Mouse (Mus musculus): Measurements from ENCODE around the gene Gm28048. TPM values are rescaled to one million over a fixed set of nuclear protein-coding genes. Genes with fewer than 3 reads are reported as not detected.

Gm28048 gene
- polyA plus RNA-seq, 1 experiment from 2014 or later = 15.8 TPM

DNA sequence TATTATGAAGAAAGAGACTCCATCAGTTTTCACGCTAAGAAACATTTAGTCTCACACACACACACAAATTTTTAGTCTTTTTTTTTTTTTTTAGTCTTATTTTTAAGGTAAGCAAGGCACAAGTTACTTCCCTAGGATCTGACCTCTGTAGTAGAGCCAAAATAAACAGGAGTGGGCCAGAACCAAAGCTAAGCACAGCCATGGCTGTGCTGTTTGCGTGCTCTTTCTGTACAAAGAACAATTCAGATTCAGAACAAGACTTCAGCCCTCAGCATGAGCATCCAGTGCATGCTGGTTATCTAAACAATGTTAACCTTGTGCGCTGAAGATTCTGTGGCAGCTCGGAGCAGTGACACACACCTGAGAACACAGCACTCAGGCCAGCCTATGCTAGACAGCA, 17.5 kb downstream of the Gm28048 start:
- Histone ChIP-seq H3K4me1 (replicated peaks; ENCODE audit: control insufficient read depth, insufficient read depth, low read length) (no peaks in the 10 kb centered on the region), H3K4me3 (ENCODE audit: low read depth, low read length) (no peak overlapping the region), H3K27ac (ENCODE audit: low read depth, low read length) (no peak overlapping the region), H3K9ac (ENCODE audit: low read depth, low read length) (no peak overlapping the region), H3K4me2 (replicated peaks; ENCODE audit: low read depth) (no peak overlapping the region), H3K27me3 (replicated peaks; ENCODE audit: control insufficient read depth, insufficient read depth, low read length) (no peaks in the 10 kb centered on the region), H3K36me3 (ENCODE audit: control insufficient read depth, insufficient read depth) (peaks cover 5% of the 10 kb centered on the region; the same call in 1 of the 2 replicates), H3K9me3 (ENCODE audit: control insufficient read depth) (no peaks in the 10 kb centered on the region)
- TF ChIP-seq CTCF (IDR thresholded peaks at IDR 0.05; ENCODE audit: low read depth) = no peak
- ATAC-seq = no peak
- 77% methylated on average over 4 of the region's 4 CpGs for WGBS

DNA sequence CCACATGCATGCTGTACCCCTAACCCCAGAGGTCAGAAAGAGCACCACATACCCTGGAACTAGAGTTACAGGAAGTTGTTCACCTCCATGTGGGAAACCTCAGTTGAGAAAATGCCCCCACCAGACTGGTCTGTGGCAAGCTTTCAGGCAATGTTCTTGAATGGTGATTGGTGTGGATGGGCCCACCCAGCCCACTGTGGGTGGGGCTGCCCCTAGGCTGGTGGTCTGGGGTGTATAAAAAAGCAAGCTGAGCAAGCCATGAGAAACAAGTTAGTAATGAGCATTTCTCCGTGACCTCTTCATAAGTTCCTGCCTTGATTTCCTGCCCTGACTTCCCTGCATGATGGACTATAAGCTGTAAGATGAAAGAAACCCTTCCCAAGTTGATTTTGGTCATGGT, 19.8 kb downstream of the Gm28048 start:
- H3K9ac ChIP-seq (ENCODE audit: low read depth, low read length) = no peak overlapping the region
- no peaks in the 10 kb centered on the region for H3K9me3 ChIP-seq (ENCODE audit: control insufficient read depth)
- H3K4me1 ChIP-seq (replicated peaks; ENCODE audit: control insufficient read depth, insufficient read depth, low read length) = no peaks in the 10 kb centered on the region
- H3K27ac ChIP-seq (ENCODE audit: low read depth, low read length) = no peak overlapping the region
- H3K4me2 ChIP-seq (replicated peaks; ENCODE audit: low read depth) = no peak overlapping the region
- H3K36me3 ChIP-seq (ENCODE audit: control insufficient read depth, insufficient read depth) = peaks cover 8% of the 10 kb centered on the region; the same call in 1 of the 2 replicates
- H3K27me3 ChIP-seq (replicated peaks; ENCODE audit: control insufficient read depth, insufficient read depth, low read length) = no peaks in the 10 kb centered on the region
- no peak for TF ChIP-seq CTCF (IDR thresholded peaks at IDR 0.05; ENCODE audit: low read depth)
- ATAC-seq = no peak
- WGBS = 92% methylated on average over 1 of the region's 1 CpGs
- no peak overlapping the region for H3K4me3 ChIP-seq (ENCODE audit: low read depth, low read length)

DNA sequence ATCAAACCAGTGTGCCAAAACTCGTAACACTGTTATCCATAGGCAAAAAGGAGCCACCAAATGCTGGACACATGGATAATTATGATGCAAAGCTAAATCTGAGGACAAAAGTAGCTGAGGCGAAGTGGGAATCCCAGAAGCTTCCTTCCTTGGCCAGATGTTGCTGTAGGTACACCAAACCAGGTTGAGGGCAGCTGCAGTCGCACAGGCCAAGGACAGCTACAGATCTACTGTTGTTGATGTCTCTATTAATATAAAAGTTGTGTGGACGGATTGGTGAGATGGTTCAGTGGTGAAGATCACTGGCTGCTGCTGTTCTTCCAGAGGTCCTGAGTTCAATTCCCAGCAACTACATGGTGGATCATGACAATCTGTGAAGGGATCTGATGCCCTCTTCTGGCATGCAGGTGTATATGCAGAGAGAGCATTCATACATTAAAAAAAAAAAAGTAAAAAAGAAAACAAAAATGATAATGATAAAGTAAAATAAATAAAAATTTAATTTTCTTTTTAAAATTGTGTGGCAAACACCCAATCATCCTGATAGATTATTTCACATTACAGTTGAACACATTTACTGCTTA, 24.0 kb downstream of the Gm28048 start:
- H3K9me3 ChIP-seq (ENCODE audit: control insufficient read depth) = no peaks in the 10 kb centered on the region
- no peak overlapping the region for H3K9ac ChIP-seq (ENCODE audit: low read depth, low read length)
- 94% methylated on average over 4 of the region's 4 CpGs for WGBS
- no peak overlapping the region for H3K27ac ChIP-seq (ENCODE audit: low read depth, low read length)
- H3K4me3 ChIP-seq (ENCODE audit: low read depth, low read length) = no peak overlapping the region
- H3K4me1 ChIP-seq (replicated peaks; ENCODE audit: control insufficient read depth, insufficient read depth, low read length) = no peaks in the 10 kb centered on the region
- H3K36me3 ChIP-seq (ENCODE audit: control insufficient read depth, insufficient read depth) = peaks cover 4% of the 10 kb centered on the region
- no peak for ATAC-seq
- TF ChIP-seq CTCF (IDR thresholded peaks at IDR 0.05; ENCODE audit: low read depth) = peak; percentile 72
- H3K27me3 ChIP-seq (replicated peaks; ENCODE audit: control insufficient read depth, insufficient read depth, low read length) = no peaks in the 10 kb centered on the region
- H3K4me2 ChIP-seq (replicated peaks; ENCODE audit: low read depth) = no peak overlapping the region

DNA sequence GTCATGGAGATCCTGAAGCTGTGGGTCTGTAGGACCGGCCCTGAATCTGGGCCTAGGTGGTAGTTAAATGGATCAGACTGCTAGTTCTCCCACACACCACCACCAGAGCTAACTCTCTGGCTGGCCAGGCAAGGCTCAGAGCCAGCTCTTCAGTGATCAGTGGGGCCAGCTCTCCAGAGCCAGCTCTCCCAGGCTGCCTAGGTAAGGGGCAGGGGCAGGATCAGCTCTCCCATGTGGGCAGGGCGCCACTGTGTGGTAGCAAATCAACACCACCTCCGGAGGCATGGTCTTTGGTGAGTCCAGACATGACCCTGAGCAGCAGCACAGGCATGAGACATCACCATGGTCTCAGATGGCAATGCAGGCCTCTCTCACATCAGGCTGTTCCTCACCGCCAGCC, 25.1 kb downstream of the Gm28048 start:
- Histone ChIP-seq H3K4me2 (replicated peaks; ENCODE audit: low read depth) (no peak overlapping the region), H3K36me3 (ENCODE audit: control insufficient read depth, insufficient read depth) (peaks cover 9% of the 10 kb centered on the region), H3K27me3 (replicated peaks; ENCODE audit: control insufficient read depth, insufficient read depth, low read length) (no peaks in the 10 kb centered on the region), H3K9ac (ENCODE audit: low read depth, low read length) (no peak overlapping the region), H3K4me3 (ENCODE audit: low read depth, low read length) (no peak overlapping the region), H3K27ac (ENCODE audit: low read depth, low read length) (no peak overlapping the region), H3K4me1 (replicated peaks; ENCODE audit: control insufficient read depth, insufficient read depth, low read length) (no peaks in the 10 kb centered on the region), H3K9me3 (ENCODE audit: control insufficient read depth) (no peaks in the 10 kb centered on the region)
- peak; percentile 89 for TF ChIP-seq CTCF (IDR thresholded peaks at IDR 0.05; ENCODE audit: low read depth)
- WGBS = 75% methylated on average over 4 of the region's 4 CpGs
- ATAC-seq = peak; percentile 70

DNA sequence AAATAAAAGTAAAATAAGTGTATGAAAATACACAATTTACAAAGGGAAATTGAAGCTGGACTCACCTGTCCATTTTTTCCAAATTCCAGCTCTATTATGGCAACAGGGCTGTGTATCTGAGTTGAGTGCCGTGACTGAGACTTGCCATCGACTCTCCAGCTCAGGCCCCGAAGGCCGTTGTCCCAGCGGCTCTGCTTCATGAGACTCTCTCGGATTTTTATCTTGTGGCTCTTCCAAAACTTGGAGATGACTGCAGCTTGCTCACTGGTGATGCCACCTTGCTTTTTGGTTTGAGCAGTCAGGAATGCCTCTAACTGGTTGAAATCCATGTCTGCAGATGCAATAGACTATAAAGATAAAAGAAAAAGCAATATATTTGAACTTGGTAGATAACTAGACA, 25.5 kb downstream of the Gm28048 start:
- H3K4me1 ChIP-seq (replicated peaks; ENCODE audit: control insufficient read depth, insufficient read depth, low read length) = no peaks in the 10 kb centered on the region
- WGBS = 96% methylated on average over 6 of the region's 6 CpGs
- H3K9me3 ChIP-seq (ENCODE audit: control insufficient read depth) = no peaks in the 10 kb centered on the region
- no peak overlapping the region for H3K9ac ChIP-seq (ENCODE audit: low read depth, low read length)
- no peak for ATAC-seq
- no peaks in the 10 kb centered on the region for H3K27me3 ChIP-seq (replicated peaks; ENCODE audit: control insufficient read depth, insufficient read depth, low read length)
- H3K36me3 ChIP-seq (ENCODE audit: control insufficient read depth, insufficient read depth) = peaks cover 9% of the 10 kb centered on the region
- H3K27ac ChIP-seq (ENCODE audit: low read depth, low read length) = no peak overlapping the region
- no peak overlapping the region for H3K4me2 ChIP-seq (replicated peaks; ENCODE audit: low read depth)
- TF ChIP-seq CTCF (IDR thresholded peaks at IDR 0.05; ENCODE audit: low read depth) = no peak
- H3K4me3 ChIP-seq (ENCODE audit: low read depth, low read length) = no peak overlapping the region

DNA sequence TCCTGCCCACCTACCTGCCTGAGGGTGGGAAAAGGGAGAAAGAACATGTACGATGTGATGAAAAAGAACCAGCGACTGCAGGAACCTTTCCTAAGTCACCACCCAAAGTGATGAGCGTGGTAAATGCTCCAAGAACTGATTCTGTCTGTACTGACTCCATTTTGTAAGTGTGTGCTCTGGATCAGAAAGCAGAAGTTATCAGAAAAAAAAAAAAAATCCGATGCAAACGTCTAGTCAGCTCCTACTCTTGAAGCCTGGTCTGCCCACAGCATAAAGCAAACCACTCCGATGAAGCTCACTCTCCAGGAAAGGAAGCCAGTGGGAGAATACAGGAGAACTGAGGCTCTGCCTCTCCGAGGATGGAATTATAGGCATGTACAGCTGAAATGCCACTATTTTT, 29.2 kb downstream of the Gm28048 start:
- WGBS = 93% methylated on average over 7 of the region's 7 CpGs
- no peak for ATAC-seq
- no peak for TF ChIP-seq CTCF (IDR thresholded peaks at IDR 0.05; ENCODE audit: low read depth)
- Histone ChIP-seq H3K4me1 (replicated peaks; ENCODE audit: control insufficient read depth, insufficient read depth, low read length) (no peaks in the 10 kb centered on the region), H3K27me3 (replicated peaks; ENCODE audit: control insufficient read depth, insufficient read depth, low read length) (no peaks in the 10 kb centered on the region), H3K9me3 (ENCODE audit: control insufficient read depth) (no peaks in the 10 kb centered on the region), H3K4me2 (replicated peaks; ENCODE audit: low read depth) (no peak overlapping the region), H3K27ac (ENCODE audit: low read depth, low read length) (no peak overlapping the region), H3K9ac (ENCODE audit: low read depth, low read length) (no peak overlapping the region), H3K4me3 (ENCODE audit: low read depth, low read length) (no peak overlapping the region), H3K36me3 (ENCODE audit: control insufficient read depth, insufficient read depth) (peaks cover 9% of the 10 kb centered on the region)

DNA sequence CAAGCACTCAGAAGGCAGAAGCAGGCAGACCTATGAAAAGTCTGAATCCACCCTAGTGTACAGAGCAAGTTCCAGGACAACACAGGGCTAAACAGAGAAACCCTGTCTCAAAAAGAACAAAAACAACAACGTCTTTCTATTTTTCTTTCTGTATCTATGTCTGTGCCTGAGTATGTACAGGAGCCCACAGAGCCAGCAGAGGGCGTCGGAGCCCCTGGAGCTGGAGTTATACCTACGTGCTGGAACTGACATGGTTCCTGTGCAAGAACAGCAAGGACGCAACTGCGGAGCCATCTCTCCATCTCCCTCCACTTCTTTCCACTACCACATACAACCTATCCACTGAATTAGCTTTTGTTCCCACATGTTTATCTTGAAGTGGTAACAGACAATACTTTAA, 31.8 kb downstream of the Gm28048 start:
- Histone ChIP-seq H3K9ac (ENCODE audit: low read depth, low read length) (no peak overlapping the region), H3K36me3 (ENCODE audit: control insufficient read depth, insufficient read depth) (0 out of 2 replicates have a peak, but pooled peaks cover 5% of the 10 kb centered on the region), H3K4me1 (replicated peaks; ENCODE audit: control insufficient read depth, insufficient read depth, low read length) (no peaks in the 10 kb centered on the region), H3K27ac (ENCODE audit: low read depth, low read length) (no peak overlapping the region), H3K9me3 (ENCODE audit: control insufficient read depth) (no peaks in the 10 kb centered on the region), H3K27me3 (replicated peaks; ENCODE audit: control insufficient read depth, insufficient read depth, low read length) (no peaks in the 10 kb centered on the region), H3K4me3 (ENCODE audit: low read depth, low read length) (no peak overlapping the region), H3K4me2 (replicated peaks; ENCODE audit: low read depth) (no peak overlapping the region)
- 93% methylated on average over 6 of the region's 6 CpGs for WGBS
- TF ChIP-seq CTCF (IDR thresholded peaks at IDR 0.05; ENCODE audit: low read depth) = peak; percentile 29; the same call in 1 of the 2 replicates
- ATAC-seq = no peak

All from intestine, postnatal 0 days (tissue).